ENCODE assay signal across 8 mouse cellular contexts in the genomic region with DNA sequence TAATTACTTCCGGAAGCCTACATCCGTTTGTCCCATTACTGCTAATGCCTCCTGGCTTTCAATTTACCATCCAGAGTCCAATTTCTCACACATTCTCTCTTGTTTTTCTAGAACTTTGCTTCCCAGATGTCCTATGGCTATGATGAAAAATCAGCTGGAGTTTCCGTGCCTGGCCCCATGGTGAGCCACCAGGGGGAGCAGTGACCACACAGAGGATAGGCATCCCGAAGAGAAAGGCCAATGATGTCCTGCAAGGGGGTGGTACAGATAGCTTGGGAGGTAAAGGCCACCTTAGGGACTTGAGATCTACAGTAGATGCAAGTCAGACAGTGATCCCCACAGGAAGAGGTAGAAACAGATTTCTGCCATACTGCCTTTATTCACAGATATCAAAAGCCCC. TPM values are rescaled to one million over a fixed set of nuclear protein-coding genes. Genes with fewer than 3 reads are reported as not detected.
A peak's percentile ranks its signal among the peaks of the same experiment; 100 is the strongest.
DNase-seq lines count a peak whose midpoint lies in the region; TF ChIP-seq lines count a peak whose summit lies in the region.
"Had no signal": no experiment of that assay in that cellular context is flagged by ENCODE, and none has a peak within 500 bp of the region (broad histone marks: within the 10 kb centered on the region; RNA-seq: fewer than 3 reads in every experiment).

No protein-coding gene starts in this region.

- 17% methylated on average over 4 of the region's 4 CpGs for WGBS in lung, adult 2 months

- H3K4me3 ChIP-seq in C2C12 (ENCODE audit: insufficient read depth, poor library complexity, severe bottlenecking) (no peak overlapping the region), ES-E14 (ENCODE audit: insufficient read depth in 1 of 2, low read depth in 1 of 2, low read length in 2 of 2, poor library complexity in 1 of 2, severe bottlenecking in 1 of 2) (no peak overlapping the region)
- H3K4me3 ChIP-seq in lung, adult 2 months (replicated peaks; ENCODE audit: extremely low read depth, low read depth, low read length): no peak overlapping the region

- peak; percentile 81 for TF ChIP-seq CTCF in C2C12 (IDR thresholded peaks at IDR 0.05; ENCODE audit: control insufficient read depth, insufficient read depth, insufficient read length)
- TF ChIP-seq CTCF in lung, adult 2 months (IDR thresholded peaks at IDR 0.05; ENCODE audit: insufficient read depth, low read length): peak; percentile 91

- H3K79me3 ChIP-seq in C2C12 (ENCODE audit: low read depth): no peaks in the 10 kb centered on the region

- H3K36me3 ChIP-seq in C2C12 (ENCODE audit: control insufficient read depth, insufficient read depth): no peaks in the 10 kb centered on the region
- no peaks in the 10 kb centered on the region for H3K36me3 ChIP-seq in ES-E14 (ENCODE audit: control insufficient read depth, insufficient read depth, low read length, poor library complexity, severe bottlenecking)

- no peak for DNase-seq in ES-E14 (ENCODE audit: low read depth, low spot score)
- DNase-seq in cerebellum, postnatal 14 days: peak; percentile 82 to 86
- DNase-seq in heart, adult 9 months (ENCODE audit: low spot score in 2 of 2): peak; percentile 59 to 71
- DNase-seq in layer of hippocampus, adult 11-12 months (ENCODE audit: low spot score): peak; percentile 83
- peak; percentile 73 for DNase-seq in lung, adult 2 months
- DNase-seq in right cerebral cortex, postnatal 25 days: peak; percentile 65

- in situ Hi-C loops in ES-E14 (cut with MboI; ENCODE audit: low sequenced_read_pairs in 2 of 2, unreplicated experiment in 2 of 2): loop anchor here in 1 of 2 experiments (5.0 kb wide), 1 partner anchor 77 kb away; no protein-coding TSS in a partner anchor

- no peaks in the 10 kb centered on the region for H3K9me3 ChIP-seq in ES-E14 (ENCODE audit: control insufficient read depth, insufficient read depth, low read depth, low read length)

- no peaks in the 10 kb centered on the region for H3K27me3 ChIP-seq in C2C12 (ENCODE audit: control insufficient read depth, insufficient read depth, insufficient read length)

- no peaks in the 10 kb centered on the region for H3K79me2 ChIP-seq in C2C12 (ENCODE audit: control insufficient read depth, insufficient read depth)

- no peak overlapping the region for H3ac ChIP-seq in C2C12 (ENCODE audit: control insufficient read depth, insufficient read length, low read depth)

- H3K4me1 ChIP-seq in ES-E14 (ENCODE audit: control insufficient read depth in 2 of 2, insufficient read depth in 2 of 2, low read length in 2 of 2, poor library complexity in 1 of 2): no peaks in the 10 kb centered on the region
- no peaks in the 10 kb centered on the region; the same call in 1 of the 2 replicates for H3K4me1 ChIP-seq in lung, adult 2 months (ENCODE audit: control insufficient read depth, insufficient read depth, low read length)

- H3K9ac ChIP-seq in ES-E14 (ENCODE audit: insufficient read depth, low read depth, low read length, poor library complexity, severe bottlenecking): no peak overlapping the region

- no peak overlapping the region for H3K27ac ChIP-seq in ES-E14 (ENCODE audit: insufficient read depth, low read depth, low read length, poor library complexity, severe bottlenecking)
- H3K27ac ChIP-seq: macrophage had no signal

- TF ChIP-seq POLR2A in lung, adult 2 months (IDR thresholded peaks at IDR 0.05; ENCODE audit: borderline replicate concordance, extremely low read depth, low read depth, low read length): no peak

TF ChIP-seq in C2C12, 6 proteins besides CTCF, POLR2A, EP300 and RAD21:
- TF ChIP-seq MYOD1 (IDR thresholded peaks at IDR 0.05; ENCODE audit: control insufficient read depth, insufficient read length, low read depth) (no peak), MYOG (IDR thresholded peaks at IDR 0.05; ENCODE audit: control insufficient read depth, extremely low read depth, insufficient read length) (no peak)
TF ChIP-seq in C2C12: peak in this region for 0.

TF ChIP-seq in ES-E14, 5 proteins besides CTCF, POLR2A, EP300 and RAD21:
- TF ChIP-seq ZNF384 (IDR thresholded peaks at IDR 0.05; ENCODE audit: low read depth, low read length) (no peak), MAFK (IDR thresholded peaks at IDR 0.05; ENCODE audit: insufficient read depth, low read depth, low read length) (no peak), HCFC1 (IDR thresholded peaks at IDR 0.05; ENCODE audit: borderline replicate concordance, insufficient read depth, low read length) (no peak), CHD2 (IDR thresholded peaks at IDR 0.05; ENCODE audit: low read depth, low read length) (no peak), ZC3H11A (IDR thresholded peaks at IDR 0.05; ENCODE audit: borderline replicate concordance, low read depth, low read length) (peak; percentile 54; the same call in 1 of the 2 replicates)

RNA-seq across cellular contexts. Expression of a gene that starts 3.3 kb away (rescaled TPM):
- polyA plus RNA-seq in C2C12 (2012; fragmentation: generic; extraction: Trizol): 2.3 TPM
- total RNA-seq in ES-E14 (2012; rRNA removed): 37.5 and 125 TPM in 2 replicates
- 108 and 115 TPM in 2 replicates for polyA plus RNA-seq in lung, adult 2 months (2012; rRNA removed)

RNA-seq across cellular contexts. Expression of a gene that starts 28.1 kb away (rescaled TPM):
- not detected for polyA plus RNA-seq in C2C12 (2012; fragmentation: generic; extraction: Trizol)
- not detected in 2 replicates for total RNA-seq in ES-E14 (2012; rRNA removed)
- polyA plus RNA-seq in lung, adult 2 months (2012; rRNA removed): not detected in 2 replicates
- polyA plus RNA-seq: macrophage had no signal

RNA-seq across cellular contexts. Expression of a gene that starts 36.8 kb away (rescaled TPM):
- polyA plus RNA-seq in C2C12 (2012; fragmentation: generic; extraction: Trizol): 5.3 TPM
- 0.74 TPM in 1 of 2 replicates, not detected in the other for total RNA-seq in ES-E14 (2012; rRNA removed)
- 19.9 and 54.4 TPM in 2 replicates for polyA plus RNA-seq in lung, adult 2 months (2012; rRNA removed)
- polyA plus RNA-seq: macrophage had no signal

RNA-seq across cellular contexts. Expression of a gene that starts 51.6 kb away (rescaled TPM):
- polyA plus RNA-seq in C2C12 (2012; fragmentation: generic; extraction: Trizol): 31.8 TPM
- 29.5 and 32.6 TPM in 2 replicates for total RNA-seq in ES-E14 (2012; rRNA removed)
- 58.7 and 67.7 TPM in 2 replicates for polyA plus RNA-seq in lung, adult 2 months (2012; rRNA removed)

Comparison
In these comparisons a context has a peak if more than half of its experiments do, and no peak if none do; other contexts are left out.
1. RNA of a gene that starts 3.3 kb away (polyA plus RNA-seq): 108 to 115 TPM in lung, adult 2 months; 2.3 TPM in C2C12 (single experiment); every median in the first group is over 10 times any median in the second.